Mouse (Mus musculus) CH12.LX (cell line): ENCODE measurements at regions not wholly inside any gene's neighbourhood (a gene's known extent, or its start where the extent isn't known, plus 50 kb on each side); places are given as distances from the start of the nearest gene placed in this dataset.
A peak's percentile ranks its signal among the peaks of the same experiment; 100 is the strongest.

Source experiments
- DNase-seq: peaks from one replicate; pipeline ENCODE4 v3.0.0-alpha.2; 2013; ENCODE audit errors: extremely low read depth
- H3K27ac ChIP-seq: 2 replicates; pipeline ENCODE4 v1.5.1; 2012; ENCODE audit warnings: low read depth, mild to moderate bottlenecking, control low read depth, moderate library complexity; ENCODE audit not compliant: insufficient read depth
- H3K27me3 ChIP-seq: replicated peaks from 2 replicates; pipeline ENCODE3; 2012; ENCODE audit warnings: inconsistent platforms
- H3K36me3 ChIP-seq, 2 experiments: replicated peaks in 1 of 2; 2 replicates each; pipeline versions ENCODE3 to v1.6.1; 2012; ENCODE audit warnings: inconsistent platforms in 1 of 2, low read length in 1 of 2, mild to moderate bottlenecking in 1 of 2, mixed read lengths in 1 of 2, moderate library complexity in 1 of 2; ENCODE audit not compliant: control insufficient read depth in 1 of 2, insufficient read depth in 1 of 2
- H3K4me1 ChIP-seq, 2 experiments: 2 replicates each; pipeline ENCODE4 v1.6.1; 2012; ENCODE audit warnings: inconsistent platforms in 1 of 2, moderate library complexity in 1 of 2; ENCODE audit not compliant: insufficient read depth in 2 of 2, control insufficient read depth in 1 of 2
- H3K4me2 ChIP-seq: 2 replicates; pipeline ENCODE4 v1.6.1; 2012; ENCODE audit warnings: low read depth, mild to moderate bottlenecking, control low read depth; ENCODE audit not compliant: poor library complexity, insufficient read depth, severe bottlenecking
- H3K4me3 ChIP-seq, 3 experiments: fragments of 150-350 bp in 1 of 3; sonication (generic) in 1 of 3; replicated peaks in 1 of 3; 2 replicates each; pipeline versions ENCODE3 to v1.5.1; 2011 to 2012; ENCODE audit warnings: low read depth in 2 of 3, low read length in 2 of 3, mild to moderate bottlenecking in 2 of 3, moderate library complexity in 2 of 3, control low read depth in 1 of 3, improper control_type of control experiment in 1 of 3, inconsistent platforms in 1 of 3, mixed read lengths in 1 of 3; ENCODE audit not compliant: poor library complexity in 1 of 3
- H3K79me2 ChIP-seq: replicated peaks from 2 replicates; pipeline ENCODE4 v1.6.1; 2012; ENCODE audit warnings: mild to moderate bottlenecking, moderate library complexity; ENCODE audit not compliant: control insufficient read depth, poor library complexity, insufficient read depth, severe bottlenecking; ENCODE audit errors: extremely low read depth
- H3K9ac ChIP-seq: 2 replicates; pipeline ENCODE4 v1.6.1; 2012; ENCODE audit warnings: low read depth, mild to moderate bottlenecking, control low read depth, moderate library complexity; ENCODE audit not compliant: insufficient read depth
- H3K9me3 ChIP-seq: replicated peaks from 2 replicates; pipeline ENCODE3; 2012; ENCODE audit warnings: low read length, inconsistent platforms, mixed read lengths
- BHLHE40 ChIP-seq: IDR thresholded peaks from 2 replicates; pipeline ENCODE4 v1.6.1; 2011; ENCODE audit warnings: mild to moderate bottlenecking, low read depth, low read length, improper control_type of control experiment
- CHD1 ChIP-seq: IDR thresholded peaks from 2 replicates; pipeline ENCODE4 v1.6.1; 2012; ENCODE audit warnings: low read depth, low read length, improper control_type of control experiment, inconsistent platforms
- CHD2 ChIP-seq: IDR thresholded peaks from 2 replicates; pipeline ENCODE4 v1.6.1; 2011; ENCODE audit warnings: low read length, improper control_type of control experiment
- CTCF ChIP-seq, 2 experiments: IDR thresholded peaks in 1 of 2; conservative IDR thresholded peaks in 1 of 2; 2 replicates each; pipeline ENCODE4 v1.5.1; 2011 to 2012; ENCODE audit warnings: low read depth in 2 of 2, low read length in 2 of 2, improper control_type of control experiment in 1 of 2, inconsistent platforms in 1 of 2, mild to moderate bottlenecking in 1 of 2, moderate library complexity in 1 of 2
- E2F4 ChIP-seq: IDR thresholded peaks from 2 replicates; pipeline ENCODE4 v1.6.1; 2011; ENCODE audit warnings: low read depth, low read length, improper control_type of control experiment; ENCODE audit not compliant: insufficient replicate concordance
- ELF1 ChIP-seq: IDR thresholded peaks from 2 replicates; pipeline ENCODE4 v1.6.1; 2014; ENCODE audit warnings: low read depth, mild to moderate bottlenecking, inconsistent platforms, low read length, improper control_type of control experiment
- EP300 ChIP-seq: IDR thresholded peaks from 2 replicates; pipeline ENCODE4 v1.6.1; 2011; ENCODE audit warnings: low read length, improper control_type of control experiment
- ETS1 ChIP-seq: conservative IDR thresholded peaks from 2 replicates; pipeline ENCODE4 v1.6.1; 2012; ENCODE audit warnings: low read depth, mild to moderate bottlenecking, inconsistent platforms, low read length, improper control_type of control experiment, moderate library complexity
- GABPA ChIP-seq: IDR thresholded peaks from 2 replicates; pipeline ENCODE4 v1.6.1; 2012; ENCODE audit warnings: low read depth, low read length, improper control_type of control experiment, inconsistent platforms; ENCODE audit not compliant: insufficient replicate concordance
- HCFC1 ChIP-seq: IDR thresholded peaks from 2 replicates; pipeline ENCODE4 v1.6.1; 2012; ENCODE audit warnings: low read depth, mild to moderate bottlenecking, inconsistent platforms, low read length, improper control_type of control experiment
- IRF4 ChIP-seq: IDR thresholded peaks from 2 replicates; pipeline ENCODE4 v1.6.1; 2014; ENCODE audit warnings: low read depth, mild to moderate bottlenecking, inconsistent platforms, low read length, improper control_type of control experiment
- JUN ChIP-seq: IDR thresholded peaks from 2 replicates; pipeline ENCODE4 v1.6.1; 2011; ENCODE audit warnings: low read depth, mild to moderate bottlenecking, low read length, improper control_type of control experiment, moderate library complexity; ENCODE audit not compliant: insufficient read depth
- JUND ChIP-seq: conservative IDR thresholded peaks from 2 replicates; pipeline ENCODE4 v1.6.1; 2011; ENCODE audit warnings: low read depth, low read length, improper control_type of control experiment
- MAFK ChIP-seq: IDR thresholded peaks from 2 replicates; pipeline ENCODE4 v1.6.1; 2011; ENCODE audit warnings: low read length, improper control_type of control experiment; ENCODE audit not compliant: insufficient replicate concordance
- MAX ChIP-seq: IDR thresholded peaks from 2 replicates; pipeline ENCODE4 v1.6.1; 2011; ENCODE audit warnings: low read length, improper control_type of control experiment
- MAZ ChIP-seq: IDR thresholded peaks from 2 replicates; pipeline ENCODE4 v1.6.1; 2012; ENCODE audit warnings: low read depth, mild to moderate bottlenecking, inconsistent platforms, low read length, improper control_type of control experiment, moderate library complexity
- MEF2A ChIP-seq: IDR thresholded peaks from 2 replicates; pipeline ENCODE4 v1.6.1; 2014; ENCODE audit warnings: low read depth, mild to moderate bottlenecking, inconsistent platforms, low read length, improper control_type of control experiment, borderline replicate concordance
- MXI1 ChIP-seq: IDR thresholded peaks from 2 replicates; pipeline ENCODE4 v1.6.1; 2011; ENCODE audit warnings: mild to moderate bottlenecking, low read depth, low read length, improper control_type of control experiment
- MYC ChIP-seq: IDR thresholded peaks from 2 replicates; pipeline ENCODE4 v1.6.1; 2011; ENCODE audit warnings: low read depth, mild to moderate bottlenecking, improper control_type of control experiment, low read length
- NELFE ChIP-seq: IDR thresholded peaks from 2 replicates; pipeline ENCODE4 v1.6.1; 2011; ENCODE audit warnings: low read depth, low read length, improper control_type of control experiment
- NRF1 ChIP-seq: IDR thresholded peaks from 2 replicates; pipeline ENCODE4 v1.6.1; 2014; ENCODE audit warnings: low read depth, mild to moderate bottlenecking, inconsistent platforms, low read length, improper control_type of control experiment, moderate library complexity
- PAX5 ChIP-seq: IDR thresholded peaks from 2 replicates; pipeline ENCODE4 v1.6.1; 2012; ENCODE audit warnings: low read length, inconsistent platforms, mixed read lengths
- POLR2A ChIP-seq: IDR thresholded peaks from 2 replicates; pipeline ENCODE4 v1.6.1; 2011; ENCODE audit warnings: low read depth, mild to moderate bottlenecking, improper control_type of control experiment, low read length
- POLR2AphosphoS2 ChIP-seq: IDR thresholded peaks from 2 replicates; pipeline ENCODE4 v1.6.1; 2011; ENCODE audit warnings: low read depth, low read length, improper control_type of control experiment
- RAD21 ChIP-seq: IDR thresholded peaks from 2 replicates; pipeline ENCODE4 v1.6.1; 2011; ENCODE audit warnings: low read depth, mild to moderate bottlenecking, low read length, improper control_type of control experiment, moderate library complexity
- SIN3A ChIP-seq: IDR thresholded peaks from 2 replicates; pipeline ENCODE4 v1.6.1; 2012; ENCODE audit warnings: low read length, improper control_type of control experiment, inconsistent platforms
- TBP ChIP-seq: conservative IDR thresholded peaks from 2 replicates; pipeline ENCODE4 v1.6.1; 2011; ENCODE audit warnings: low read depth, low read length, improper control_type of control experiment
- TCF12 ChIP-seq: IDR thresholded peaks from 2 replicates; pipeline ENCODE4 v1.6.1; 2014; ENCODE audit warnings: low read depth, mild to moderate bottlenecking, inconsistent platforms, low read length, improper control_type of control experiment
- UBTF ChIP-seq: IDR thresholded peaks from 2 replicates; pipeline ENCODE4 v1.6.1; 2012; ENCODE audit warnings: low read depth, mild to moderate bottlenecking, inconsistent platforms, low read length, improper control_type of control experiment, moderate library complexity
- USF1 ChIP-seq: IDR thresholded peaks from 2 replicates; pipeline ENCODE4 v1.6.1; 2014; ENCODE audit warnings: low read depth, mild to moderate bottlenecking, inconsistent platforms, low read length, improper control_type of control experiment
- USF2 ChIP-seq: conservative IDR thresholded peaks from 2 replicates; pipeline ENCODE4 v1.6.1; 2011; ENCODE audit warnings: low read depth, low read length, improper control_type of control experiment
- ZKSCAN1 ChIP-seq: IDR thresholded peaks from 2 replicates; pipeline ENCODE4 v1.6.1; 2012; ENCODE audit warnings: low read depth, inconsistent platforms, low read length, improper control_type of control experiment, borderline replicate concordance
- ZMIZ1 ChIP-seq: IDR thresholded peaks from 2 replicates; pipeline ENCODE4 v1.6.1; 2012; ENCODE audit warnings: low read depth, mild to moderate bottlenecking, inconsistent platforms, low read length, improper control_type of control experiment
- ZNF384 ChIP-seq: IDR thresholded peaks from 2 replicates; pipeline ENCODE4 v1.6.1; 2012; ENCODE audit warnings: low read depth, low read length, improper control_type of control experiment, inconsistent platforms
- dilution Hi-C: fragments of 300-500 bp; cut with MboI; formaldehyde crosslinking; loops from 2 replicates; pipeline ENCODE4 v1.14.3; 2020; ENCODE audit warnings: low sequenced_read_pairs; ENCODE audit not compliant: extremely low pct_unique_long_range_greater_than_20kb, extremely low pct_ligation_motif_present
- in situ Hi-C: fragments of 300-500 bp; cut with MboI; formaldehyde crosslinking; loops from 3 replicates; pipeline ENCODE4 v1.14.3; 2019; ENCODE audit warnings: low sequenced_read_pairs, low pct_ligation_motif_present, low pct_unique_long_range_greater_than_20kb, mixed read lengths

- no peak for TF ChIP-seq NELFE
- TF ChIP-seq SIN3A = no peak
- TF ChIP-seq MXI1 = no peak
- 0 out of 2 replicates have a peak, but pooled peaks have one; percentile 31 for TF ChIP-seq IRF4
- no peak for TF ChIP-seq JUND
- TF ChIP-seq MYC = peak; percentile 90
- TF ChIP-seq RAD21 = no peak
- TF ChIP-seq USF1 = no peak
- TF ChIP-seq BHLHE40 = peak; percentile 93
- TF ChIP-seq ZNF384 = no peak
- TF ChIP-seq GABPA = no peak
- TF ChIP-seq HCFC1 = no peak
- no peak for TF ChIP-seq TBP
- peak; percentile 75 for TF ChIP-seq ETS1
- no peak for TF ChIP-seq UBTF
- TF ChIP-seq TCF12 = peak; percentile 96
- no peak for TF ChIP-seq USF2
- no peak for TF ChIP-seq NRF1
These were observed 226.4 kb downstream of the Lpin1 start (continued) for GRCm38 (mm10) chr12:16384396-16384795.

- no peaks in the 10 kb centered on the region for H3K79me2 ChIP-seq
- H3K27me3 ChIP-seq = no peaks in the 10 kb centered on the region
- DNase-seq = peak; percentile 94
- peak overlapping the region in 1 of 3 experiments; percentile 13 for H3K4me3 ChIP-seq
- no peaks in the 10 kb centered on the region for H3K9me3 ChIP-seq
- dilution Hi-C loops (no loop called here), in situ Hi-C loops (loop anchor here (10.0 to 25.0 kb wide), 2 partner anchors 569 to 796 kb away; partner anchors contain the start of gene Trib2)
- peak overlapping the region; percentile 37; the same call in 1 of the 2 replicates for H3K4me2 ChIP-seq
- peak overlapping the region; percentile 12; the same call in 1 of the 2 replicates for H3K9ac ChIP-seq
- peaks cover 21 to 74% of the 10 kb centered on the region in 2 experiments for H3K4me1 ChIP-seq
- H3K27ac ChIP-seq = peak overlapping the region; percentile 97
- H3K36me3 ChIP-seq = no peaks in the 10 kb centered on the region
- peak; percentile 65; the same call in 1 of the 2 replicates for TF ChIP-seq SIN3A
- peak; percentile 94 for TF ChIP-seq ETS1
- peak; percentile 77 for TF ChIP-seq MAFK
- TF ChIP-seq POLR2A = no peak
- TF ChIP-seq ZKSCAN1 = no peak
- TF ChIP-seq CHD1 = 0 out of 2 replicates have a peak, but pooled peaks have one; percentile 21
- TF ChIP-seq TBP = peak; percentile 76; the same call in 1 of the 2 replicates
- TF ChIP-seq UBTF = peak; percentile 55; the same call in 1 of the 2 replicates
- peak; percentile 61; the same call in 1 of the 2 replicates for TF ChIP-seq USF1
- no peak for TF ChIP-seq NELFE
- TF ChIP-seq ELF1 = no peak
- TF ChIP-seq MAX = peak; percentile 70
- peak; percentile 60 for TF ChIP-seq CHD2
- peak; percentile 80 for TF ChIP-seq IRF4
- peak; percentile 42 for TF ChIP-seq RAD21
- peak; percentile 41; the same call in 1 of the 2 replicates for TF ChIP-seq NRF1
- peak in 1 of 2 experiments; percentile 69; a peak in 2 of 4 replicates for TF ChIP-seq CTCF (conservative IDR thresholded peaks at IDR 0.05 in 1 of 2, IDR thresholded peaks at IDR 0.05 in 1 of 2; ENCODE audit: low read depth in 2 of 2, low read length in 2 of 2)
- peak; percentile 38; the same call in 1 of the 2 replicates for TF ChIP-seq MAZ
- TF ChIP-seq PAX5 = no peak
- TF ChIP-seq MYC = peak; percentile 86; the same call in 1 of the 2 replicates
- no peak for TF ChIP-seq GABPA
- 0 out of 2 replicates have a peak, but pooled peaks have one; percentile 58 for TF ChIP-seq JUND
- TF ChIP-seq MEF2A = peak; percentile 100
- TF ChIP-seq JUN = peak; percentile 77
- no peak; the same call in 1 of the 2 replicates for TF ChIP-seq USF2
- no peak for TF ChIP-seq POLR2AphosphoS2
- no peak for TF ChIP-seq ZMIZ1
- peak; percentile 91 for TF ChIP-seq EP300
- no peak for TF ChIP-seq E2F4
- TF ChIP-seq HCFC1 = no peak
- TF ChIP-seq BHLHE40 = peak; percentile 94
These were observed 227.2 kb downstream of the Lpin1 start for GRCm38 (mm10) chr12:16383499-16383935.
